Mouse (Mus musculus): Measurements from ENCODE around the gene Fndc3a.
A peak's percentile ranks its signal among the peaks of the same experiment; 100 is the strongest.

Fndc3a gene

GRCm38 (mm10) chr14:72709710-72710340 lies at the start of gene Fndc3a:
Fndc3a (minus strand) TSS chr14:72710003.
- peak; percentile 84 to 85 for DNase-seq (ENCODE audit: low spot score in 2 of 2)

GRCm38 (mm10) chr14:72752893-72753292 lies 43.1 kb upstream of the Fndc3a start:
- DNase-seq (ENCODE audit: low spot score in 2 of 2) = no peak

GRCm38 (mm10) chr14:72750426-72751182 lies 40.8 kb upstream of the Fndc3a start:
- no peak for DNase-seq (ENCODE audit: low spot score in 2 of 2)

GRCm38 (mm10) chr14:72748331-72748730 lies 38.5 kb upstream of the Fndc3a start:
- no peak for DNase-seq (ENCODE audit: low spot score in 2 of 2)

GRCm38 (mm10) chr14:72741667-72742066 lies 31.9 kb upstream of the Fndc3a start:
- no peak for DNase-seq (ENCODE audit: low spot score in 2 of 2)

- DNase-seq (ENCODE audit: low spot score in 2 of 2) = peak; percentile 5 to 20
Measured at GRCm38 (mm10) chr14:72740336-72740735, 30.5 kb upstream of the Fndc3a start.

GRCm38 (mm10) chr14:72739484-72740208 lies 29.8 kb upstream of the Fndc3a start:
- DNase-seq (ENCODE audit: low spot score in 2 of 2) = no peak

GRCm38 (mm10) chr14:72738776-72739175 lies 29.0 kb upstream of the Fndc3a start:
- no peak for DNase-seq (ENCODE audit: low spot score in 2 of 2)

GRCm38 (mm10) chr14:72738217-72738616 lies 28.4 kb upstream of the Fndc3a start:
- no peak for DNase-seq (ENCODE audit: low spot score in 2 of 2)

- no peak for DNase-seq (ENCODE audit: low spot score in 2 of 2)
Measured at GRCm38 (mm10) chr14:72725865-72726264, 16.1 kb upstream of the Fndc3a start.

GRCm38 (mm10) chr14:72722274-72723053 lies 12.7 kb upstream of the Fndc3a start:
- DNase-seq (ENCODE audit: low spot score in 2 of 2) = no peak

- no peak for DNase-seq (ENCODE audit: low spot score in 2 of 2)
Measured at GRCm38 (mm10) chr14:72716175-72716574, 6.4 kb upstream of the Fndc3a start.

- no peak for DNase-seq (ENCODE audit: low spot score in 2 of 2)
Measured at GRCm38 (mm10) chr14:72711130-72711529, 1.3 kb upstream of the Fndc3a start.

GRCm38 (mm10) chr14:72710341-72711027 lies 681 bp upstream of the Fndc3a start:
- DNase-seq (ENCODE audit: low spot score in 2 of 2) = peak; percentile 34 to 38

- DNase-seq (ENCODE audit: low spot score in 2 of 2) = peak; percentile 70 to 74
Measured at GRCm38 (mm10) chr14:72709091-72709709, 603 bp downstream of the Fndc3a start.

GRCm38 (mm10) chr14:72708581-72708991 lies 1.2 kb downstream of the Fndc3a start:
- peak in 1 of 2 experiments; percentile 18 for DNase-seq (ENCODE audit: low spot score in 2 of 2)

- DNase-seq (ENCODE audit: low spot score in 2 of 2) = no peak
Measured at GRCm38 (mm10) chr14:72700056-72700455, 9.7 kb downstream of the Fndc3a start.

GRCm38 (mm10) chr14:72691406-72691805 lies 18.4 kb downstream of the Fndc3a start:
- DNase-seq (ENCODE audit: low spot score in 2 of 2) = peak; percentile 49 to 59

GRCm38 (mm10) chr14:72689525-72689924 lies 20.3 kb downstream of the Fndc3a start:
- no peak for DNase-seq (ENCODE audit: low spot score in 2 of 2)

GRCm38 (mm10) chr14:72684857-72685370 lies 24.9 kb downstream of the Fndc3a start:
- peak; percentile 33 to 47 for DNase-seq (ENCODE audit: low spot score in 2 of 2)
